10 mouse cellular contexts compared by ENCODE assay signal in the genomic region with DNA sequence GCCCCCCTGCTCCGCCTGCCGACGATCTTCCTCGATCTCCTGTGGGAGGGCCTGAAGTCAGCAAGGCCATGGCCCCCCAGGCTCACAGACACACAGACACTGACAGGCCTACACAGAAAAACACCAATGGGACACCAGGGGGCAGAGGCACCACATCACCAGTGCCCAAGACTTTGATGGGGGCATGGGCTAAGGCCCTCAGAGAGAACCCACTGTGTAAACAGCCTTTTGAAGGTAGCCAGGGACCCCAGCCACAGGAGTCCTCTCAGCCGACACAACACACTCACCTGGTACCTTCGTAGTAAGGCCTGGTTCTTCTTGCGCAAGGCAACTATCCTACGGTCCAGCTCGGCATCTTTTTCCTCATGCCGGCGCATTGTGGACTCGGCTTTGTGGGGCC. TPM values are rescaled to one million over a fixed set of nuclear protein-coding genes. Genes with fewer than 3 reads are reported as not detected.
DNase-seq lines count a peak whose midpoint lies in the region; ATAC-seq and TF ChIP-seq lines count a peak whose summit lies in the region.
"Had no signal": no experiment of that assay in that cellular context is flagged by ENCODE, and none has a peak within 500 bp of the region (broad histone marks: within the 10 kb centered on the region; RNA-seq: fewer than 3 reads in every experiment).

No protein-coding gene starts in this region.

- TF ChIP-seq CTCF in kidney, adult 2 months (conservative IDR thresholded peaks at IDR 0.05; ENCODE audit: insufficient read depth, insufficient read length, low read depth, low read length) = 0 out of 2 replicates have a peak, but pooled peaks have one; percentile 5

- no peaks in the 10 kb centered on the region for H3K36me3 ChIP-seq in kidney, adult 2 months (ENCODE audit: control insufficient read depth, insufficient read depth, low read length)
- H3K36me3 ChIP-seq in hindbrain, embryonic 10.5 days = no peaks in the 10 kb centered on the region
- H3K36me3 ChIP-seq in midbrain, embryonic 14.5 days (ENCODE audit: control insufficient read depth, insufficient read depth, low read length) = no peaks in the 10 kb centered on the region

- H3K4me3 ChIP-seq in kidney, adult 2 months (ENCODE audit: insufficient read depth, low read depth, low read length) = peak overlapping the region; percentile 54
- H3K4me3 ChIP-seq in hindbrain, embryonic 10.5 days = peak overlapping the region; percentile 42
- H3K4me3 ChIP-seq in midbrain, embryonic 14.5 days (replicated peaks; ENCODE audit: low read depth, low read length) = no peak overlapping the region

- H3K4me2 ChIP-seq in midbrain, embryonic 14.5 days (ENCODE audit: low read length) = peak overlapping the region; percentile 47

- whole genome bisulfite sequencing in kidney, adult 2 months = 87% methylated on average over 12 of the region's 12 CpGs
- 82% methylated on average over 12 of the region's 12 CpGs for WGBS in hindbrain, embryonic 10.5 days
- WGBS in midbrain, embryonic 14.5 days = 81% methylated on average over 12 of the region's 12 CpGs

- H3K27me3 ChIP-seq in kidney, adult 2 months (replicated peaks; ENCODE audit: control insufficient read depth, insufficient read depth, low read length) = no peaks in the 10 kb centered on the region
- peaks cover 79% of the 10 kb centered on the region for H3K27me3 ChIP-seq in hindbrain, embryonic 10.5 days (ENCODE audit: insufficient read depth, poor library complexity, severe bottlenecking)
- H3K27me3 ChIP-seq in midbrain, embryonic 14.5 days (ENCODE audit: control insufficient read depth, insufficient read depth, low read length) = no peaks in the 10 kb centered on the region

- peak overlapping the region; percentile 96 for H3K27ac ChIP-seq in kidney, adult 2 months (ENCODE audit: insufficient read depth, low read depth, low read length)
- H3K27ac ChIP-seq in hindbrain, embryonic 10.5 days = peak overlapping the region; percentile 89
- H3K27ac ChIP-seq in midbrain, embryonic 14.5 days (replicated peaks; ENCODE audit: low read depth, low read length) = peak overlapping the region; percentile 95

- H3K9ac ChIP-seq in midbrain, embryonic 14.5 days (replicated peaks; ENCODE audit: low read length) = peak overlapping the region; percentile 36; the same call in 1 of the 2 replicates

- ATAC-seq in midbrain, embryonic 14.5 days (ENCODE audit: low FRiP score, low TSS enrichment) = no peak

- H3K9me3 ChIP-seq in hindbrain, embryonic 10.5 days = no peaks in the 10 kb centered on the region
- H3K9me3 ChIP-seq in midbrain, embryonic 14.5 days (ENCODE audit: control insufficient read depth, low read length) = no peaks in the 10 kb centered on the region

- DNase-seq in kidney, adult 2 months = no peak
- no peak for DNase-seq in kidney, postnatal 36 days
- DNase-seq in NIH3T3 (ENCODE audit: low read depth) = peak; percentile 78
- no peak for DNase-seq in hindbrain, embryonic 10.5 days (ENCODE audit: low spot score)
- DNase-seq in midbrain, embryonic 14.5 days = no peak
- no peak for DNase-seq in urinary bladder, postnatal 36 days (ENCODE audit: low spot score in 2 of 2)
- DNase-seq in right cerebral cortex, postnatal 4 days = no peak
- DNase-seq in cerebellum, postnatal 4 days (ENCODE audit: low spot score in 2 of 2) = no peak

- peaks cover 14% of the 10 kb centered on the region; the same call in 1 of the 2 replicates for H3K4me1 ChIP-seq in kidney, adult 2 months (ENCODE audit: control insufficient read depth, insufficient read depth, low read length)
- peaks cover 50% of the 10 kb centered on the region for H3K4me1 ChIP-seq in hindbrain, embryonic 10.5 days (replicated peaks)
- peaks cover 26% of the 10 kb centered on the region for H3K4me1 ChIP-seq in midbrain, embryonic 14.5 days (ENCODE audit: control insufficient read depth, insufficient read depth, low read length)

- TF ChIP-seq POLR2A in kidney, adult 2 months (IDR thresholded peaks at IDR 0.05; ENCODE audit: low read depth, low read length) = no peak

RNA-seq across cellular contexts. Expression of a gene that starts 1.1 kb away (rescaled TPM):
- polyA plus RNA-seq in kidney, adult 2 months (2012; rRNA removed) = 3.4 and 3.6 TPM in 2 replicates
- polyA plus RNA-seq in hindbrain, embryonic 10.5 days (2016; fragmentation: Nextera tagmentation; extraction: Ambion mirVana) = 0.50 and 0.55 TPM in 2 replicates
- polyA plus RNA-seq in midbrain, embryonic 14.5 days (2014; fragmentation: Nextera tagmentation; extraction: Ambion mirVana) = 0.59 and 0.73 TPM in 2 replicates
- polyA plus RNA-seq: erythroblast, embryonic 14.5 days had no signal

RNA-seq across cellular contexts. Expression of a gene that starts 11.2 kb away (rescaled TPM):
- not detected in 2 replicates for polyA plus RNA-seq in kidney, adult 2 months (2012; rRNA removed)
- polyA plus RNA-seq in hindbrain, embryonic 10.5 days (2016; fragmentation: Nextera tagmentation; extraction: Ambion mirVana) = not detected in 2 replicates
- not detected in 2 replicates for polyA plus RNA-seq in midbrain, embryonic 14.5 days (2014; fragmentation: Nextera tagmentation; extraction: Ambion mirVana)
- polyA plus RNA-seq: erythroblast, embryonic 14.5 days; urinary bladder, adult 2 months had no signal

RNA-seq across cellular contexts. Expression of a gene that starts 15.8 kb away (rescaled TPM):
- 8.1 and 8.7 TPM in 2 replicates for polyA plus RNA-seq in kidney, adult 2 months (2012; rRNA removed)
- 22.1 and 22.9 TPM in 2 replicates for polyA plus RNA-seq in hindbrain, embryonic 10.5 days (2016; fragmentation: Nextera tagmentation; extraction: Ambion mirVana)
- 25.2 and 30.8 TPM in 2 replicates for polyA plus RNA-seq in midbrain, embryonic 14.5 days (2014; fragmentation: Nextera tagmentation; extraction: Ambion mirVana)

RNA-seq across cellular contexts. Expression of a gene that starts 18.2 kb away (rescaled TPM):
- 0.35 and 0.67 TPM in 2 replicates for polyA plus RNA-seq in kidney, adult 2 months (2012; rRNA removed)
- polyA plus RNA-seq in hindbrain, embryonic 10.5 days (2016; fragmentation: Nextera tagmentation; extraction: Ambion mirVana) = 3.6 and 8.9 TPM in 2 replicates
- polyA plus RNA-seq in midbrain, embryonic 14.5 days (2014; fragmentation: Nextera tagmentation; extraction: Ambion mirVana) = 49.8 and 50.4 TPM in 2 replicates
- polyA plus RNA-seq: erythroblast, embryonic 14.5 days had no signal

RNA-seq across cellular contexts. Expression of a gene that starts 33.1 kb away (rescaled TPM):
- 1.9 and 3.7 TPM in 2 replicates for polyA plus RNA-seq in kidney, adult 2 months (2012; rRNA removed)
- 0.31 and 0.43 TPM in 2 replicates for polyA plus RNA-seq in hindbrain, embryonic 10.5 days (2016; fragmentation: Nextera tagmentation; extraction: Ambion mirVana)
- polyA plus RNA-seq in midbrain, embryonic 14.5 days (2014; fragmentation: Nextera tagmentation; extraction: Ambion mirVana) = 0.40 and 0.74 TPM in 2 replicates
